Mouse (Mus musculus): ENCODE measurements around the gene Clca3a2. TPM values are rescaled to one million over a fixed set of nuclear protein-coding genes. Genes with fewer than 3 reads are reported as not detected.
"Not testable (repeated sequence)": the region's sequence is repeated elsewhere in the genome, so short reads cannot be mapped to it uniquely, and the experiment has no call there.

Gene Clca3a2
- total and polyA plus RNA-seq, 3 experiments, result 0.08 to 1.5 TPM; not detected in 1

- no peaks in the 10 kb centered on the region for H3K79me2 ChIP-seq (ENCODE audit: control insufficient read depth, insufficient read depth, low read length, poor library complexity)
These were observed 7.5 kb downstream of the Clca3a2 start for GRCm38 (mm10) chr3:144811821-144812220.

GRCm38 (mm10) chr3:144808153-144808925 is 11.0 kb downstream of the Clca3a2 start:
- Histone ChIP-seq H3K27ac (ENCODE audit: control insufficient read depth, low read depth, low read length) (peak overlapping the region; percentile 16; the same call in 1 of the 2 replicates), H3K4me3 (ENCODE audit: control insufficient read depth in 1 of 2, insufficient read depth in 1 of 2, low read depth in 2 of 2, low read length in 2 of 2) (peak overlapping the region; percentile 2 to 14; a peak in 2 of 4 replicates)
- H3K27me3 ChIP-seq (ENCODE audit: control insufficient read depth in 1 of 2, insufficient read depth in 2 of 2, low read length in 2 of 2); H3K36me3 ChIP-seq (ENCODE audit: control insufficient read depth in 1 of 2, insufficient read depth in 2 of 2, low read length in 2 of 2); H3K9ac ChIP-seq (ENCODE audit: control insufficient read depth, low read depth, low read length, poor library complexity, severe bottlenecking); H3K9me3 ChIP-seq (replicated peaks; ENCODE audit: insufficient read depth, low read length); H3K79me2 ChIP-seq (ENCODE audit: control insufficient read depth, insufficient read depth, low read length, poor library complexity); H3K4me1 ChIP-seq (ENCODE audit: control insufficient read depth in 1 of 2, insufficient read depth in 2 of 2, low read length in 2 of 2): not testable (repeated sequence)
- TF ChIP-seq ELF1 (IDR thresholded peaks at IDR 0.05; ENCODE audit: low read depth, low read length), result peak; percentile 56; the same call in 1 of the 2 replicates
- peak; percentile 58 for TF ChIP-seq TCF12 (IDR thresholded peaks at IDR 0.05; ENCODE audit: low read depth, low read length)
- 0 out of 2 replicates have a peak, but pooled peaks have one; percentile 43 for TF ChIP-seq HCFC1 (IDR thresholded peaks at IDR 0.05; ENCODE audit: low read depth, low read length)
- TF ChIP-seq ETS1 (IDR thresholded peaks at IDR 0.05; ENCODE audit: low read depth, low read length), result peak; percentile 51
- peak; percentile 40; the same call in 1 of the 2 replicates for TF ChIP-seq TAL1 (IDR thresholded peaks at IDR 0.05; ENCODE audit: low read length)
- peak; percentile 54 to 68; a peak in 3 of 4 replicates for TF ChIP-seq EP300 (IDR thresholded peaks at IDR 0.05; ENCODE audit: low read depth in 1 of 2, low read length in 2 of 2)
- TF ChIP-seq GATA1 (IDR thresholded peaks at IDR 0.05; ENCODE audit: low read depth, low read length), result peak; percentile 75
- TF ChIP-seq MXI1 (IDR thresholded peaks at IDR 0.05; ENCODE audit: low read depth, low read length), result 0 out of 2 replicates have a peak, but pooled peaks have one; percentile 29
- DNase-seq (ENCODE audit: low read depth, low spot score), result peak; percentile 55

More at GRCm38 (mm10) chr3:144811821-144812220, 7.5 kb downstream of the Clca3a2 start:
- DNase-seq (ENCODE audit: low read depth, low spot score), result peak; percentile 43
- H3K4me1 ChIP-seq (ENCODE audit: control insufficient read depth in 1 of 2, insufficient read depth in 2 of 2, low read length in 2 of 2), result peaks cover 6% of the 10 kb centered on the region in 2 experiments
- H3K36me3 ChIP-seq (ENCODE audit: control insufficient read depth in 1 of 2, insufficient read depth in 2 of 2, low read length in 2 of 2), result peaks cover 2 to 5% of the 10 kb centered on the region in 2 experiments; a peak in 3 of 4 replicates
- no peak overlapping the region for H3K9ac ChIP-seq (ENCODE audit: control insufficient read depth, low read depth, low read length, poor library complexity, severe bottlenecking)
- no peaks in the 10 kb centered on the region for H3K9me3 ChIP-seq (replicated peaks; ENCODE audit: insufficient read depth, low read length)
- no peak overlapping the region for H3K4me3 ChIP-seq (ENCODE audit: control insufficient read depth in 1 of 2, insufficient read depth in 1 of 2, low read depth in 2 of 2, low read length in 2 of 2)
- no peaks in the 10 kb centered on the region for H3K27me3 ChIP-seq (ENCODE audit: control insufficient read depth in 1 of 2, insufficient read depth in 2 of 2, low read length in 2 of 2)
- TF ChIP-seq MAFK (IDR thresholded peaks at IDR 0.05; ENCODE audit: borderline replicate concordance, low read depth, low read length) (no peak), USF2 (IDR thresholded peaks at IDR 0.05; ENCODE audit: borderline replicate concordance in 1 of 2, insufficient read depth in 1 of 2, low read depth in 1 of 2, low read length in 2 of 2) (no peak), GABPA (IDR thresholded peaks at IDR 0.05; ENCODE audit: low read depth, low read length) (no peak), RAD21 (IDR thresholded peaks at IDR 0.05; ENCODE audit: low read depth, low read length) (peak; percentile 6), ELF1 (IDR thresholded peaks at IDR 0.05; ENCODE audit: low read depth, low read length) (no peak), MAZ (IDR thresholded peaks at IDR 0.05; ENCODE audit: low read depth, low read length) (no peak), CTCF (IDR thresholded peaks at IDR 0.05 in 2 of 3, conservative IDR thresholded peaks at IDR 0.05 in 1 of 3; ENCODE audit: control insufficient read depth in 1 of 3, insufficient read depth in 1 of 3, low read depth in 2 of 3, low read length in 3 of 3, poor library complexity in 1 of 3, severe bottlenecking in 1 of 3) (peak; percentile 45 to 57 (median 56)), MAX (IDR thresholded peaks at IDR 0.05; ENCODE audit: low read length) (no peak), USF1 (IDR thresholded peaks at IDR 0.05; ENCODE audit: low read depth, low read length) (no peak), BHLHE40 (IDR thresholded peaks at IDR 0.05; ENCODE audit: borderline replicate concordance, low read depth, low read length) (no peak), POLR2AphosphoS2 (IDR thresholded peaks at IDR 0.05; ENCODE audit: low read length) (no peak), SMC3 (IDR thresholded peaks at IDR 0.05; ENCODE audit: low read depth, low read length) (peak; percentile 57), CHD2 (IDR thresholded peaks at IDR 0.05; ENCODE audit: low read length) (no peak), TBP (IDR thresholded peaks at IDR 0.05; ENCODE audit: low read depth, low read length) (no peak)
- no peak overlapping the region for H3K27ac ChIP-seq (ENCODE audit: control insufficient read depth, low read depth, low read length)

- not testable (repeated sequence) for H3K4me1 ChIP-seq (ENCODE audit: control insufficient read depth in 1 of 2, insufficient read depth in 2 of 2, low read length in 2 of 2); H3K36me3 ChIP-seq (ENCODE audit: control insufficient read depth in 1 of 2, insufficient read depth in 2 of 2, low read length in 2 of 2); DNase-seq (ENCODE audit: low read depth, low spot score); H3K27ac ChIP-seq (ENCODE audit: control insufficient read depth, low read depth, low read length); H3K79me2 ChIP-seq (ENCODE audit: control insufficient read depth, insufficient read depth, low read length, poor library complexity); H3K9me3 ChIP-seq (replicated peaks; ENCODE audit: insufficient read depth, low read length); H3K4me3 ChIP-seq (ENCODE audit: control insufficient read depth in 1 of 2, insufficient read depth in 1 of 2, low read depth in 2 of 2, low read length in 2 of 2); H3K27me3 ChIP-seq (ENCODE audit: control insufficient read depth in 1 of 2, insufficient read depth in 2 of 2, low read length in 2 of 2); H3K9ac ChIP-seq (ENCODE audit: control insufficient read depth, low read depth, low read length, poor library complexity, severe bottlenecking)
These were observed 12.7 kb downstream of the Clca3a2 start for GRCm38 (mm10) chr3:144806626-144807025.
